Comparison of ENCODE assay signal across 7 mouse cellular contexts in the genomic region with DNA sequence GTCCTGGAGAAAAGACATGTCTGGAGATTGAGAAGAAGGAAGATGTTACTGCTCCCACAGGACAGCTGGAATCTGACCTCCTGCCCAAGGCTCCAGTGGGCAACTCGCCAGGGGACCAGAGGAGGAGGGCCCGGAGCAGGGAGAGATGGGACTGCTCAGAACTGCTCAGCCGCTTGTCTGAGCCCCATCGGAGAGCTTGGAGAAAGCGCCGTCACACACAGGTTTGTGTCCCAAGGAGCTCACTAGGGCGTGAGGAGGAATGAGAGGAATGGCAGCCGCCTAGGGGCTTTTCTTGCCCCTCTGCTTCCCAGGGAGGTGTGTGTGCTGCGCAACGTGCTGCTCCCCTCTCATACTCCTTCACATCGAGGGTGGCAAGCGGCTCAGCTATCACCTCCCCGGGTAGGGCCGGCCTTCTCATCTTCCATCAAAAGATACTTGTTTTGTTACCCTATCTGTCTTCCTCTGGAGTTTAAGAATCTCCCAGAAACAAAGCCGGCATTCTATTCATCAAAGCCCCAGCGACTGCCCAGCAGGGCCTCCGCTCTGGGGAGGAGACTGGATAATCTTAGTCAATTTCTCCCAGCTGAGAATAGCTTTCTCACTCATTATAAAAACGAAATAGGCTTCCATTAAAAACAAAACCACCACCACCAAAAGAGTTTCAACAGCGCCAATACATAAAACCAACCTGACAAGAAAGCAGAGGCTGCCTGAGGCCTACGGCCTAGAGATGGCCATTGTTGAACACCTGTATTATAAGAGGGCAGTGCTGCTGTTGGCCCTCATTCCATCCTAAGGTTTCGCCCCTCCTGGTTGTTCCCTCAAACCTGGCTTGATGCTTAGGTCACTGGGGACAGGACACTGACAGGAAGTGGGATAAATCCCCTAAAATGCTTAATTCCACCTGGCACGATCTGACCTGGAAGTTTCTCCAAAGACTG. TPM values are rescaled to one million over a fixed set of nuclear protein-coding genes. Genes with fewer than 3 reads are reported as not detected.
A peak's percentile ranks its signal among the peaks of the same experiment; 100 is the strongest.
DNase-seq lines count a peak whose midpoint lies in the region; ATAC-seq lines count a peak whose summit lies in the region.

No protein-coding gene starts in this region.

- H3K36me3 ChIP-seq in embryonic facial prominence, embryonic 10.5 days (replicated peaks): no peaks in the 10 kb centered on the region
- H3K36me3 ChIP-seq in heart, embryonic 16.5 days (ENCODE audit: control insufficient read depth, insufficient read depth): no peaks in the 10 kb centered on the region
- H3K36me3 ChIP-seq in midbrain, embryonic 16.5 days (ENCODE audit: control insufficient read depth, insufficient read depth, low read length): peaks cover 10% of the 10 kb centered on the region; the same call in 1 of the 2 replicates

- peak overlapping the region; percentile 75 for H3K27ac ChIP-seq in embryonic facial prominence, embryonic 10.5 days (replicated peaks)
- no peak overlapping the region for H3K27ac ChIP-seq in heart, embryonic 16.5 days (ENCODE audit: low read length)
- H3K27ac ChIP-seq in midbrain, embryonic 16.5 days (ENCODE audit: low read length): no peak overlapping the region

- peaks cover 16% of the 10 kb centered on the region for H3K27me3 ChIP-seq in embryonic facial prominence, embryonic 10.5 days (replicated peaks; ENCODE audit: low read depth, poor library complexity, severe bottlenecking)
- no peaks in the 10 kb centered on the region for H3K27me3 ChIP-seq in heart, embryonic 16.5 days (ENCODE audit: control insufficient read depth, insufficient read depth, low read length)
- no peaks in the 10 kb centered on the region for H3K27me3 ChIP-seq in midbrain, embryonic 16.5 days (ENCODE audit: control insufficient read depth, insufficient read depth, low read depth, low read length)

- H3K4me3 ChIP-seq in embryonic facial prominence, embryonic 10.5 days: peak overlapping the region; percentile 35
- no peak overlapping the region for H3K4me3 ChIP-seq in heart, embryonic 16.5 days (ENCODE audit: low read length)
- H3K4me3 ChIP-seq in midbrain, embryonic 16.5 days (ENCODE audit: low read depth, low read length): no peak overlapping the region

- ATAC-seq in heart, embryonic 16.5 days (replicated peaks; ENCODE audit: extremely low read depth, insufficient read depth, low FRiP score): no peak
- ATAC-seq in midbrain, embryonic 16.5 days: no peak; the same call in 1 of the 2 replicates

- H3K4me1 ChIP-seq in embryonic facial prominence, embryonic 10.5 days: peaks cover 53% of the 10 kb centered on the region
- peaks cover 6% of the 10 kb centered on the region for H3K4me1 ChIP-seq in heart, embryonic 16.5 days (ENCODE audit: control insufficient read depth, insufficient read depth, low read length)
- peaks cover 8% of the 10 kb centered on the region; the same call in 1 of the 2 replicates for H3K4me1 ChIP-seq in midbrain, embryonic 16.5 days (ENCODE audit: control insufficient read depth, insufficient read depth, low read length)

- no peaks in the 10 kb centered on the region for H3K9me3 ChIP-seq in embryonic facial prominence, embryonic 10.5 days
- no peaks in the 10 kb centered on the region for H3K9me3 ChIP-seq in heart, embryonic 16.5 days (replicated peaks; ENCODE audit: control insufficient read depth, low read length)
- no peaks in the 10 kb centered on the region for H3K9me3 ChIP-seq in midbrain, embryonic 16.5 days (replicated peaks; ENCODE audit: control insufficient read depth, low read length, poor library complexity, severe bottlenecking)

- H3K9ac ChIP-seq in heart, embryonic 16.5 days (ENCODE audit: low read length): peak overlapping the region; percentile 24; the same call in 1 of the 2 replicates
- H3K9ac ChIP-seq in midbrain, embryonic 16.5 days (ENCODE audit: low read depth, low read length): peak overlapping the region; percentile 27; the same call in 1 of the 2 replicates

- DNase-seq in adrenal gland, postnatal 14 days: peak; percentile 86
- DNase-seq in embryonic facial prominence, embryonic 10.5 days (ENCODE audit: low spot score): peak; percentile 47
- DNase-seq in kidney, postnatal 25 days: peak; percentile 92 to 94
- no peak for DNase-seq in spleen, postnatal 10 days (ENCODE audit: low spot score in 2 of 2)
- no peak for DNase-seq in cerebellum, adult 8-10 months

- H3K4me2 ChIP-seq in heart, embryonic 16.5 days (ENCODE audit: low read depth, low read length): peak overlapping the region; percentile 41
- H3K4me2 ChIP-seq in midbrain, embryonic 16.5 days (ENCODE audit: low read length): peak overlapping the region; percentile 39

- WGBS in embryonic facial prominence, embryonic 10.5 days: 10% methylated on average over 22 of the region's 22 CpGs
- 36% methylated on average over 22 of the region's 22 CpGs for WGBS in heart, embryonic 16.5 days
- 11% methylated on average over 22 of the region's 22 CpGs for WGBS in midbrain, embryonic 16.5 days

RNA-seq across cellular contexts. Expression of a gene that starts 9.1 kb away (rescaled TPM):
- total RNA-seq in adrenal gland, postnatal 14 days (2021): 179 and 192 TPM in 2 replicates
- polyA plus RNA-seq in embryonic facial prominence, embryonic 10.5 days (2016; fragmentation: Nextera tagmentation; extraction: Ambion mirVana): 36.6 and 40.1 TPM in 2 replicates
- polyA plus RNA-seq in heart, embryonic 16.5 days (2015; fragmentation: Nextera tagmentation; extraction: Ambion mirVana): 35.8 and 40.3 TPM in 2 replicates
- polyA plus RNA-seq in midbrain, embryonic 16.5 days (2015; fragmentation: Nextera tagmentation; extraction: Ambion mirVana): 105 and 111 TPM in 2 replicates

RNA-seq across cellular contexts. Expression of a gene that starts 37.9 kb away (rescaled TPM):
- 43.8 and 47.6 TPM in 2 replicates for total RNA-seq in adrenal gland, postnatal 14 days (2021)
- 88.1 and 92.5 TPM in 2 replicates for polyA plus RNA-seq in embryonic facial prominence, embryonic 10.5 days (2016; fragmentation: Nextera tagmentation; extraction: Ambion mirVana)
- 44.4 and 46.1 TPM in 2 replicates for polyA plus RNA-seq in heart, embryonic 16.5 days (2015; fragmentation: Nextera tagmentation; extraction: Ambion mirVana)
- 61.7 and 66.1 TPM in 2 replicates for polyA plus RNA-seq in midbrain, embryonic 16.5 days (2015; fragmentation: Nextera tagmentation; extraction: Ambion mirVana)

Comparison
In these comparisons a context has a peak if more than half of its experiments do, and no peak if none do; other contexts are left out.
1. DNase-seq: peak in adrenal gland, postnatal 14 days (single experiment), embryonic facial prominence, embryonic 10.5 days (single experiment) and kidney, postnatal 25 days (2 of 2); none in spleen, postnatal 10 days (0 of 2) and cerebellum, adult 8-10 months (single experiment).